Mouse (Mus musculus): ENCODE measurements around the gene Dis3l2.

DNA sequence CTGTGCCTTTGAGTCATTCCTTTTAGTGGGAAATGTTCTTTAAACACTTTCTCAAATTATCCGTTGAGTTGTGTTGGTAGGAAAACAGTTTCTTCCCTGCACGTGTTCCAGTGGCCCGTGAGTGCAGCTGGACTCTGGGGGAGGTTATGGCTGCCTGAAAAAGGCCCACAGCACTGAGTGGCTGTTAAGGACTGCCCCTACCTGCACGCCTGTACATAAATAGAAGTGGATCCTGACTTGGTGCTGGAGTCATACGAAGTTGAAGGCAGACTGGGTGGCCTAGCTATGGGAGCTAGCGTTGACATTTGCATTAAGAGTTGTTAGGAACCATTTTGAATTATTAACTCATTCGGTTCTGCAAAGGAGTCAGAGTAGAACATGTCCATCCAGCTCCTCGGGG is 49.8 kb downstream of the Dis3l2 start:
- TF ChIP-seq CTCF (IDR thresholded peaks at IDR 0.05) (no peak), EP300 (IDR thresholded peaks at IDR 0.05) (no peak)

All from lung, postnatal 0 days (tissue).